ENCODE assay signal across 11 mouse cellular contexts in the genomic region with DNA sequence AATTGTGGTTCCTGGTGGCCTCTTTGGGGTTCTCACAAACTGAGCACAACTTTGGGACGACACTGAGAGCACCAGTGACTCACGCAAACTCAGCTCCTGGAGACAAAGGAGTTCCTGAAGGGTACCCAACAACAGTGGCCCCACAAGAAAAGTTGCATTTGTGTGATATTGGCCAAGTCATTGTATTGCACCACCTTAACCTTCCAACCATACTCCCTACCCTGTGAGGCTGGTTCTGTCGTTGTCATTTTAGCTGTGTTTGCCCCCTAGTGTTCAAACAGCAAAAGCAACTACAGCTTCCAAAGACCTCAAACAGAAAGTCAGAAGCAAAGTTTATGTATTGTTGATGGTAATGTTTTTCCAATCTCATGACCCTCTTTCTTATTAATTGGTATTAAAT. TPM values are rescaled to one million over a fixed set of nuclear protein-coding genes. Genes with fewer than 3 reads are reported as not detected.
A peak's percentile ranks its signal among the peaks of the same experiment; 100 is the strongest.
DNase-seq lines count a peak whose midpoint lies in the region; ATAC-seq and TF ChIP-seq lines count a peak whose summit lies in the region.
"Had no signal": no experiment of that assay in that cellular context is flagged by ENCODE, and none has a peak within 500 bp of the region (broad histone marks: within the 10 kb centered on the region; RNA-seq: fewer than 3 reads in every experiment).

No protein-coding gene starts in this region.

- no peaks in the 10 kb centered on the region for H3K36me3 ChIP-seq in intestine, postnatal 0 days (ENCODE audit: control insufficient read depth, insufficient read depth)
- no peaks in the 10 kb centered on the region for H3K36me3 ChIP-seq in intestine, embryonic 15.5 days
- H3K36me3 ChIP-seq in MEL (ENCODE audit: control insufficient read depth in 1 of 2, insufficient read depth in 2 of 2, low read length in 2 of 2), result peaks cover 7 to 20% of the 10 kb centered on the region in 2 experiments
- no peaks in the 10 kb centered on the region for H3K36me3 ChIP-seq in forebrain, embryonic 11.5 days (ENCODE audit: control insufficient read depth, insufficient read depth, low read length)
- no peaks in the 10 kb centered on the region for H3K36me3 ChIP-seq in hindbrain, embryonic 10.5 days
- H3K36me3 ChIP-seq: limb, embryonic 12.5 days had no signal

- TF ChIP-seq EP300 in MEL (IDR thresholded peaks at IDR 0.05; ENCODE audit: low read depth in 1 of 2, low read length in 2 of 2), result no peak

- TF ChIP-seq RAD21 in MEL (IDR thresholded peaks at IDR 0.05; ENCODE audit: low read depth, low read length), result peak; percentile 89

- TF ChIP-seq CTCF in intestine, postnatal 0 days (IDR thresholded peaks at IDR 0.05; ENCODE audit: low read depth), result peak; percentile 71
- peak; percentile 53 to 95 (median 79) for TF ChIP-seq CTCF in MEL (IDR thresholded peaks at IDR 0.05 in 2 of 3, conservative IDR thresholded peaks at IDR 0.05 in 1 of 3; ENCODE audit: control insufficient read depth in 1 of 3, insufficient read depth in 1 of 3, low read depth in 2 of 3, low read length in 3 of 3, poor library complexity in 1 of 3, severe bottlenecking in 1 of 3)

- 60% methylated on average over 3 of the region's 3 CpGs for WGBS in intestine, postnatal 0 days
- WGBS in intestine, embryonic 15.5 days, result 60% methylated on average over 3 of the region's 3 CpGs
- WGBS in forebrain, embryonic 11.5 days, result 60% methylated on average over 3 of the region's 3 CpGs
- WGBS in hindbrain, embryonic 10.5 days, result 60% methylated on average over 3 of the region's 3 CpGs

- TF ChIP-seq POLR2A in MEL (IDR thresholded peaks at IDR 0.05; ENCODE audit: control insufficient read depth in 1 of 2, insufficient read depth in 1 of 2, low read depth in 1 of 2, low read length in 2 of 2, poor library complexity in 1 of 2), result no peak

- H3K4me3 ChIP-seq in intestine, postnatal 0 days (ENCODE audit: low read depth, low read length), result no peak overlapping the region
- H3K4me3 ChIP-seq in intestine, embryonic 15.5 days (replicated peaks), result no peak overlapping the region
- H3K4me3 ChIP-seq in MEL (ENCODE audit: control insufficient read depth in 1 of 2, insufficient read depth in 1 of 2, low read depth in 2 of 2, low read length in 2 of 2), result peak overlapping the region; percentile 27 to 29; a peak in 3 of 4 replicates
- no peak overlapping the region for H3K4me3 ChIP-seq in forebrain, embryonic 11.5 days (ENCODE audit: low read depth, low read length)
- H3K4me3 ChIP-seq in hindbrain, embryonic 10.5 days, result no peak overlapping the region
- H3K4me3 ChIP-seq: limb, embryonic 12.5 days had no signal

- no peak overlapping the region for H3K27ac ChIP-seq in intestine, postnatal 0 days (ENCODE audit: low read depth, low read length)
- H3K27ac ChIP-seq in intestine, embryonic 15.5 days, result no peak overlapping the region
- H3K27ac ChIP-seq in MEL (ENCODE audit: control insufficient read depth, low read depth, low read length), result peak overlapping the region; percentile 76
- no peak overlapping the region for H3K27ac ChIP-seq in forebrain, embryonic 11.5 days (ENCODE audit: low read depth, low read length)
- H3K27ac ChIP-seq in hindbrain, embryonic 10.5 days, result no peak overlapping the region
- H3K27ac ChIP-seq: limb, embryonic 12.5 days had no signal

- no peaks in the 10 kb centered on the region for H3K4me1 ChIP-seq in intestine, postnatal 0 days (replicated peaks; ENCODE audit: control insufficient read depth, insufficient read depth, low read length)
- no peaks in the 10 kb centered on the region for H3K4me1 ChIP-seq in intestine, embryonic 15.5 days (replicated peaks)
- peaks cover 16 to 17% of the 10 kb centered on the region in 2 experiments for H3K4me1 ChIP-seq in MEL (ENCODE audit: control insufficient read depth in 1 of 2, insufficient read depth in 2 of 2, low read length in 2 of 2)
- no peaks in the 10 kb centered on the region for H3K4me1 ChIP-seq in forebrain, embryonic 11.5 days (replicated peaks; ENCODE audit: control insufficient read depth, insufficient read depth, low read length)
- no peaks in the 10 kb centered on the region for H3K4me1 ChIP-seq in hindbrain, embryonic 10.5 days (replicated peaks)
- H3K4me1 ChIP-seq: limb, embryonic 12.5 days had no signal

- no peaks in the 10 kb centered on the region for H3K9me3 ChIP-seq in intestine, postnatal 0 days (ENCODE audit: control insufficient read depth)
- no peaks in the 10 kb centered on the region for H3K9me3 ChIP-seq in intestine, embryonic 15.5 days
- no peaks in the 10 kb centered on the region for H3K9me3 ChIP-seq in MEL (replicated peaks; ENCODE audit: insufficient read depth, low read length)
- H3K9me3 ChIP-seq in forebrain, embryonic 11.5 days (ENCODE audit: control insufficient read depth, low read length), result no peaks in the 10 kb centered on the region
- no peaks in the 10 kb centered on the region for H3K9me3 ChIP-seq in hindbrain, embryonic 10.5 days
- H3K9me3 ChIP-seq: limb, embryonic 12.5 days had no signal

- H3K4me2 ChIP-seq in intestine, postnatal 0 days (replicated peaks; ENCODE audit: low read depth), result no peak overlapping the region
- no peak overlapping the region for H3K4me2 ChIP-seq in intestine, embryonic 15.5 days (replicated peaks)
- H3K4me2 ChIP-seq in forebrain, embryonic 11.5 days (ENCODE audit: low read depth, low read length, severe bottlenecking), result no peak overlapping the region
- H3K4me2 ChIP-seq: limb, embryonic 12.5 days had no signal

- no peak for ATAC-seq in intestine, postnatal 0 days
- no peak for ATAC-seq in intestine, embryonic 15.5 days
- ATAC-seq in erythroblast, adult 5-6 weeks (replicated peaks; ENCODE audit: low FRiP score, poor library complexity, severe bottlenecking), result peak; percentile 92
- peak; percentile 64; the same call in 1 of the 2 replicates for ATAC-seq in neutrophil, adult 5-6 weeks (ENCODE audit: extremely low read depth, insufficient number of reproducible peaks, low FRiP score, poor library complexity, severe bottlenecking)
- no peak for ATAC-seq in forebrain, embryonic 11.5 days (replicated peaks; ENCODE audit: low FRiP score)

- no peaks in the 10 kb centered on the region for H3K79me2 ChIP-seq in MEL (ENCODE audit: control insufficient read depth, insufficient read depth, low read length, poor library complexity)

- peak; percentile 91 for DNase-seq in MEL (ENCODE audit: low read depth, low spot score)
- no peak for DNase-seq in forebrain, embryonic 11.5 days (ENCODE audit: low spot score)
- DNase-seq in adrenal gland, postnatal 14 days, result no peak
- no peak for DNase-seq in hindbrain, embryonic 10.5 days (ENCODE audit: low spot score)
- DNase-seq: adrenal gland, adult 2 months; heart, adult 11 months had no signal

- no peak overlapping the region for H3K9ac ChIP-seq in intestine, postnatal 0 days (ENCODE audit: low read depth, low read length)
- no peak overlapping the region for H3K9ac ChIP-seq in intestine, embryonic 15.5 days
- H3K9ac ChIP-seq in MEL (ENCODE audit: control insufficient read depth, low read depth, low read length, poor library complexity, severe bottlenecking), result peak overlapping the region; percentile 44
- H3K9ac ChIP-seq in forebrain, embryonic 11.5 days (ENCODE audit: low read length), result no peak overlapping the region
- H3K9ac ChIP-seq: limb, embryonic 12.5 days had no signal

- H3K27me3 ChIP-seq in intestine, postnatal 0 days (replicated peaks; ENCODE audit: control insufficient read depth, insufficient read depth, low read length), result no peaks in the 10 kb centered on the region
- no peaks in the 10 kb centered on the region for H3K27me3 ChIP-seq in intestine, embryonic 15.5 days (replicated peaks)
- no peaks in the 10 kb centered on the region for H3K27me3 ChIP-seq in MEL (ENCODE audit: control insufficient read depth in 1 of 2, insufficient read depth in 2 of 2, low read length in 2 of 2)
- H3K27me3 ChIP-seq in forebrain, embryonic 11.5 days (ENCODE audit: control insufficient read depth, insufficient read depth, low read length), result no peaks in the 10 kb centered on the region
- no peaks in the 10 kb centered on the region for H3K27me3 ChIP-seq in hindbrain, embryonic 10.5 days (ENCODE audit: insufficient read depth, poor library complexity, severe bottlenecking)
- H3K27me3 ChIP-seq: limb, embryonic 12.5 days had no signal

RNA-seq across cellular contexts. Expression of gene Slfn14, which starts 23.4 kb away (rescaled TPM):
- not detected in 2 replicates for polyA plus RNA-seq in intestine, postnatal 0 days (2015; fragmentation: Nextera tagmentation; extraction: Ambion mirVana)
- polyA plus RNA-seq in intestine, embryonic 15.5 days (2015; fragmentation: Nextera tagmentation; extraction: Ambion mirVana), result 0.34 and 0.88 TPM in 2 replicates
- total RNA-seq in MEL (2012; rRNA removed), result 0.04 and 0.07 TPM in 2 replicates
- polyA plus RNA-seq in MEL (2012; ENCODE audit: insufficient read depth in 1 of 2, insufficient read length in 2 of 2, low read depth in 1 of 2, low replicate concordance in 2 of 2, missing spikeins in 1 of 2), result under 1 TPM in 1 of 2 experiments, not detected in 1; 0.19 TPM
- 616 and 623 TPM in 2 replicates for total RNA-seq in erythroblast, adult 5-6 weeks (2015; ENCODE audit: low replicate concordance)
- total RNA-seq in erythroblast, adult 5-6 weeks (2017; ENCODE audit: low replicate concordance), result 920 and 955 TPM in 2 replicates
- 0.37 and 0.93 TPM in 2 replicates for total RNA-seq in neutrophil, adult 5-6 weeks (2017)
- polyA plus RNA-seq in forebrain, embryonic 11.5 days (2014; fragmentation: Nextera tagmentation; extraction: Ambion mirVana), result 0.67 and 0.91 TPM in 2 replicates
- 0.41 and 2.7 TPM in 2 replicates for total RNA-seq in adrenal gland, postnatal 14 days (2021)
- polyA plus RNA-seq in hindbrain, embryonic 10.5 days (2016; fragmentation: Nextera tagmentation; extraction: Ambion mirVana), result 0.11 and 0.30 TPM in 2 replicates
- total RNA-seq: adrenal gland, adult 2 months had no signal
- polyA plus RNA-seq: adrenal gland, adult 2 months had no signal

RNA-seq across cellular contexts. Expression of gene Ap2b1, which starts 35.7 kb away (rescaled TPM):
- 20.4 and 20.7 TPM in 2 replicates for polyA plus RNA-seq in intestine, postnatal 0 days (2015; fragmentation: Nextera tagmentation; extraction: Ambion mirVana)
- 48.1 and 51.0 TPM in 2 replicates for polyA plus RNA-seq in intestine, embryonic 15.5 days (2015; fragmentation: Nextera tagmentation; extraction: Ambion mirVana)
- 60.6 and 63.4 TPM in 2 replicates for total RNA-seq in MEL (2012; rRNA removed)
- polyA plus RNA-seq in MEL (2012; ENCODE audit: insufficient read depth in 1 of 2, insufficient read length in 2 of 2, low read depth in 1 of 2, low replicate concordance in 2 of 2, missing spikeins in 1 of 2), result 100 to 1,000 TPM in 1 of 2 experiments, 10 to 100 TPM in 1; 68.9 to 165 TPM
- total RNA-seq in erythroblast, adult 5-6 weeks (2015; ENCODE audit: low replicate concordance), result 20.8 and 28.2 TPM in 2 replicates
- 46.0 and 52.7 TPM in 2 replicates for total RNA-seq in erythroblast, adult 5-6 weeks (2017; ENCODE audit: low replicate concordance)
- 71.2 and 77.4 TPM in 2 replicates for total RNA-seq in neutrophil, adult 5-6 weeks (2017)
- polyA plus RNA-seq in forebrain, embryonic 11.5 days (2014; fragmentation: Nextera tagmentation; extraction: Ambion mirVana), result 108 and 110 TPM in 2 replicates
- 86.9 and 98.4 TPM in 2 replicates for total RNA-seq in adrenal gland, postnatal 14 days (2021)
- 78.9 and 89.2 TPM in 2 replicates for polyA plus RNA-seq in hindbrain, embryonic 10.5 days (2016; fragmentation: Nextera tagmentation; extraction: Ambion mirVana)

RNA-seq across cellular contexts. Expression of gene Pex12, which starts 39.2 kb away (rescaled TPM):
- 8.6 and 9.3 TPM in 2 replicates for polyA plus RNA-seq in intestine, postnatal 0 days (2015; fragmentation: Nextera tagmentation; extraction: Ambion mirVana)
- 13.8 and 16.4 TPM in 2 replicates for polyA plus RNA-seq in intestine, embryonic 15.5 days (2015; fragmentation: Nextera tagmentation; extraction: Ambion mirVana)
- total RNA-seq in MEL (2012; rRNA removed), result 8.2 and 8.4 TPM in 2 replicates
- polyA plus RNA-seq in MEL (2012; ENCODE audit: insufficient read depth in 1 of 2, insufficient read length in 2 of 2, low read depth in 1 of 2, low replicate concordance in 2 of 2, missing spikeins in 1 of 2), result 10 to 100 TPM in 1 of 2 experiments, not detected in 1; 11.8 TPM
- 1.3 and 2.9 TPM in 2 replicates for total RNA-seq in erythroblast, adult 5-6 weeks (2015; ENCODE audit: low replicate concordance)
- 1.3 and 3.9 TPM in 2 replicates for total RNA-seq in erythroblast, adult 5-6 weeks (2017; ENCODE audit: low replicate concordance)
- 6.5 and 7.6 TPM in 2 replicates for total RNA-seq in neutrophil, adult 5-6 weeks (2017)
- 16.0 and 16.5 TPM in 2 replicates for polyA plus RNA-seq in forebrain, embryonic 11.5 days (2014; fragmentation: Nextera tagmentation; extraction: Ambion mirVana)
- total RNA-seq in adrenal gland, postnatal 14 days (2021), result 15.1 and 16.2 TPM in 2 replicates
- polyA plus RNA-seq in hindbrain, embryonic 10.5 days (2016; fragmentation: Nextera tagmentation; extraction: Ambion mirVana), result 13.9 and 17.2 TPM in 2 replicates

Comparison
In these comparisons a context has a peak if more than half of its experiments do, and no peak if none do; other contexts are left out.
1. ATAC-seq: peak in erythroblast, adult 5-6 weeks (single experiment) and neutrophil, adult 5-6 weeks (single experiment); none in intestine, postnatal 0 days (single experiment), intestine, embryonic 15.5 days (single experiment) and forebrain, embryonic 11.5 days (single experiment).
2. H3K4me3 ChIP-seq: peak in MEL (2 of 2); none in intestine, postnatal 0 days (single experiment), intestine, embryonic 15.5 days (single experiment), forebrain, embryonic 11.5 days (single experiment) and hindbrain, embryonic 10.5 days (single experiment).